Comparison of ENCODE assay signal across 8 mouse cellular contexts in genomic region chr1:153386271-153387069, GRCm38 (mm10). TPM values are rescaled to one million over a fixed set of nuclear protein-coding genes. Genes with fewer than 3 reads are reported as not detected.
DNase-seq lines count a peak whose midpoint lies in the region; ATAC-seq and TF ChIP-seq lines count a peak whose summit lies in the region.

No protein-coding gene starts in this region.

- H3K4me2 ChIP-seq in heart, embryonic 14.5 days (ENCODE audit: low read length): peak overlapping the region; percentile 1; the same call in 1 of the 2 replicates
- no peak overlapping the region for H3K4me2 ChIP-seq in liver, embryonic 12.5 days
- no peak overlapping the region for H3K4me2 ChIP-seq in neural tube, embryonic 13.5 days

- TF ChIP-seq POLR2A in brain, embryonic 14.5 days (IDR thresholded peaks at IDR 0.05; ENCODE audit: borderline replicate concordance, extremely low read depth, insufficient read depth, insufficient read length, poor library complexity, severe bottlenecking): no peak

- H3K9ac ChIP-seq in heart, embryonic 14.5 days (ENCODE audit: low read length): 0 out of 2 replicates have a peak overlapping the region, but pooled peaks have one; percentile 41
- no peak overlapping the region for H3K9ac ChIP-seq in liver, embryonic 12.5 days
- H3K9ac ChIP-seq in neural tube, embryonic 13.5 days: no peak overlapping the region

- no peaks in the 10 kb centered on the region for H3K36me3 ChIP-seq in heart, embryonic 14.5 days (ENCODE audit: control insufficient read depth, insufficient read depth, low read length)
- H3K36me3 ChIP-seq in liver, embryonic 12.5 days: no peaks in the 10 kb centered on the region
- no peaks in the 10 kb centered on the region for H3K36me3 ChIP-seq in neural tube, embryonic 13.5 days

- ATAC-seq in heart, embryonic 14.5 days (ENCODE audit: insufficient number of reproducible peaks, insufficient read depth, low FRiP score, low read depth): peak; percentile 71; the same call in 1 of the 2 replicates
- peak; percentile 54; the same call in 1 of the 2 replicates for ATAC-seq in liver, embryonic 12.5 days
- peak; percentile 87 for ATAC-seq in neural tube, embryonic 13.5 days (ENCODE audit: low read depth)

- DNase-seq in CD4-positive helper T cell, adult 2 months (ENCODE audit: low read depth, low spot score): peak; percentile 59
- DNase-seq in brain, embryonic 14.5 days (ENCODE audit: low read depth): peak; percentile 89
- DNase-seq in fibroblast of lung, adult 2 months (ENCODE audit: low read depth): peak; percentile 68
- DNase-seq in kidney, postnatal 14 days: peak; percentile 84
- peak; percentile 59 for DNase-seq in telencephalon, adult 2 months (ENCODE audit: low read depth, low spot score)

- peak overlapping the region in 1 of 2 experiments; percentile 41; a peak in 1 of 4 replicates for H3K27ac ChIP-seq in heart, embryonic 14.5 days (replicated peaks in 1 of 2; ENCODE audit: control insufficient read depth in 1 of 2, insufficient read depth in 1 of 2, low read depth in 2 of 2, low read length in 2 of 2)
- H3K27ac ChIP-seq in liver, embryonic 12.5 days: no peak overlapping the region
- H3K27ac ChIP-seq in neural tube, embryonic 13.5 days (replicated peaks): no peak overlapping the region

- H3K27me3 ChIP-seq in heart, embryonic 14.5 days (ENCODE audit: control insufficient read depth, insufficient read depth, low read length): no peaks in the 10 kb centered on the region
- H3K27me3 ChIP-seq in liver, embryonic 12.5 days (replicated peaks): no peaks in the 10 kb centered on the region
- no peaks in the 10 kb centered on the region for H3K27me3 ChIP-seq in neural tube, embryonic 13.5 days

- no peak overlapping the region for H3K4me3 ChIP-seq in heart, embryonic 14.5 days (ENCODE audit: control insufficient read depth in 1 of 2, insufficient read depth in 1 of 2, low read depth in 1 of 2, low read length in 2 of 2)
- no peak overlapping the region for H3K4me3 ChIP-seq in liver, embryonic 12.5 days
- H3K4me3 ChIP-seq in neural tube, embryonic 13.5 days: no peak overlapping the region

- H3K9me3 ChIP-seq in heart, embryonic 14.5 days (ENCODE audit: control insufficient read depth, low read length): no peaks in the 10 kb centered on the region
- H3K9me3 ChIP-seq in liver, embryonic 12.5 days (replicated peaks): no peaks in the 10 kb centered on the region
- no peaks in the 10 kb centered on the region for H3K9me3 ChIP-seq in neural tube, embryonic 13.5 days

- 47% methylated on average over 25 of the region's 25 CpGs for WGBS in heart, embryonic 14.5 days
- 48% methylated on average over 25 of the region's 25 CpGs for WGBS in liver, embryonic 12.5 days (ENCODE audit: insufficient replicate concordance)
- 55% methylated on average over 25 of the region's 25 CpGs for WGBS in neural tube, embryonic 13.5 days

- peaks cover 2 to 5% of the 10 kb centered on the region in 2 experiments; a peak in 1 of 4 replicates for H3K4me1 ChIP-seq in heart, embryonic 14.5 days (ENCODE audit: control insufficient read depth in 2 of 2, insufficient read depth in 2 of 2, low read length in 2 of 2)
- H3K4me1 ChIP-seq in liver, embryonic 12.5 days: no peaks in the 10 kb centered on the region
- peaks cover 4% of the 10 kb centered on the region; the same call in 1 of the 2 replicates for H3K4me1 ChIP-seq in neural tube, embryonic 13.5 days (replicated peaks)

- TF ChIP-seq CTCF in brain, embryonic 14.5 days (IDR thresholded peaks at IDR 0.05; ENCODE audit: borderline replicate concordance, extremely low read depth, insufficient read depth, insufficient read length): peak; percentile 84

RNA-seq across cellular contexts. Expression of gene Shcbp1l, which starts 38.5 kb away (rescaled TPM):
- 0.88 and 1.8 TPM in 2 replicates for polyA plus RNA-seq in brain, embryonic 14.5 days (2012; rRNA removed)
- 0.40 and 0.47 TPM in 2 replicates for polyA plus RNA-seq in heart, embryonic 14.5 days (2014; fragmentation: Nextera tagmentation; extraction: Ambion mirVana)
- polyA plus RNA-seq in liver, embryonic 12.5 days (2016; fragmentation: Nextera tagmentation; extraction: Ambion mirVana): 0.18 and 0.24 TPM in 2 replicates
- 0.15 TPM in 1 of 2 replicates, not detected in the other for polyA plus RNA-seq in neural tube, embryonic 13.5 days (2015; fragmentation: Nextera tagmentation; extraction: Ambion mirVana)

RNA-seq across cellular contexts. Expression of gene Lamc1, which starts 53.9 kb away (rescaled TPM):
- 39.7 and 57.6 TPM in 2 replicates for polyA plus RNA-seq in brain, embryonic 14.5 days (2012; rRNA removed)
- 133 and 138 TPM in 2 replicates for polyA plus RNA-seq in heart, embryonic 14.5 days (2014; fragmentation: Nextera tagmentation; extraction: Ambion mirVana)
- polyA plus RNA-seq in liver, embryonic 12.5 days (2016; fragmentation: Nextera tagmentation; extraction: Ambion mirVana): 14.8 and 15.7 TPM in 2 replicates
- 25.8 and 27.7 TPM in 2 replicates for polyA plus RNA-seq in neural tube, embryonic 13.5 days (2015; fragmentation: Nextera tagmentation; extraction: Ambion mirVana)
